Mouse (Mus musculus): ENCODE results near the gene Gkn1. TPM values are rescaled to one million over a fixed set of nuclear protein-coding genes. Genes with fewer than 3 reads are reported as not detected.

Gkn1 gene
- polyA plus RNA-seq, 1 experiment from 2014 or later = not detected

- H3K36me3 ChIP-seq (ENCODE audit: control insufficient read depth, insufficient read depth, low read length) = no peaks in the 10 kb centered on the region
- 25% methylated on average over 4 of the region's 4 CpGs for WGBS
- no peak overlapping the region for H3K4me3 ChIP-seq (ENCODE audit: low read depth, low read length)
- no peak overlapping the region for H3K4me2 ChIP-seq (ENCODE audit: low read length)
- DNase-seq (ENCODE audit: low spot score) = no peak
- no peaks in the 10 kb centered on the region for H3K27me3 ChIP-seq (replicated peaks; ENCODE audit: control insufficient read depth, insufficient read depth, low read length)
- no peak overlapping the region for H3K27ac ChIP-seq (ENCODE audit: low read depth, low read length)
- no peaks in the 10 kb centered on the region for H3K4me1 ChIP-seq (ENCODE audit: control insufficient read depth, insufficient read depth, low read length)
- no peak for ATAC-seq
- H3K9me3 ChIP-seq (replicated peaks; ENCODE audit: control insufficient read depth, low read length) = no peaks in the 10 kb centered on the region
- no peak overlapping the region for H3K9ac ChIP-seq (ENCODE audit: low read length)
These were observed 48.8 kb downstream of the Gkn1 start for GRCm38 (mm10) chr6:87301991-87302390.

Other genes with a start within 250 kb of the Gkn1 start
- not detected in 2 replicates for gene D6Ertd527e, start 246.2 kb downstream of the Gkn1 start, polyA plus RNA-seq (2014; fragmentation: Nextera tagmentation; extraction: Ambion mirVana)
- gene Antxr1, start 15.1 kb downstream of the Gkn1 start, polyA plus RNA-seq (2014; fragmentation: Nextera tagmentation; extraction: Ambion mirVana) = 1.9 and 2.3 TPM in 2 replicates
- not detected in 2 replicates for gene Gkn2, start 22.4 kb upstream of the Gkn1 start, polyA plus RNA-seq (2014; fragmentation: Nextera tagmentation; extraction: Ambion mirVana)
- 0.42 and 0.45 TPM in 2 replicates for gene Gkn3, start 38.0 kb upstream of the Gkn1 start, polyA plus RNA-seq (2014; fragmentation: Nextera tagmentation; extraction: Ambion mirVana)
- gene Bmp10, start 78.1 kb upstream of the Gkn1 start, polyA plus RNA-seq (2014; fragmentation: Nextera tagmentation; extraction: Ambion mirVana) = not detected in 2 replicates
- gene Arhgap25, start 182.3 kb upstream of the Gkn1 start, polyA plus RNA-seq (2014; fragmentation: Nextera tagmentation; extraction: Ambion mirVana) = 1.2 and 2.2 TPM in 2 replicates
- gene Prokr1, start 239.8 kb upstream of the Gkn1 start, polyA plus RNA-seq (2014; fragmentation: Nextera tagmentation; extraction: Ambion mirVana) = 3.1 and 3.2 TPM in 2 replicates

Measured in forebrain, embryonic 14.5 days (tissue).